Mouse (Mus musculus) neutrophil, adult 83 days (primary cell): ENCODE data around the gene Hebp1. TPM values are rescaled to one million over a fixed set of nuclear protein-coding genes. Genes with fewer than 3 reads are reported as not detected.

Experiments
- total RNA-seq, 2 experiments: library from RNA; stranded (reverse); gene quantifications; one replicate each; pipeline ENCODE4 v1.2.4; 2023

Gene Hebp1
- 10 to 100 TPM; 28.8 to 38.5 TPM for total RNA-seq

GRCm38 (mm10) chr6:135197921-135198532, at the start of gene Hebp1, which contains the start of gene Fam234b:
Hebp1 (minus strand) TSS chr6:135198022.
Fam234b (plus strand) TSS chr6:135197977.

GRCm38 (mm10) chr6:135118183-135118582, 79.6 kb downstream of the Hebp1 start, which contains the start of gene Gprc5d:
Gprc5d (minus strand) TSS chr6:135118283.

Other genes with a start within 250 kb of the Hebp1 start
- under 1 TPM; 0.62 to 0.72 TPM for gene Apold1, start 216.3 kb downstream of the Hebp1 start, total RNA-seq
- gene Ddx47, start 186.4 kb downstream of the Hebp1 start, total RNA-seq: 10 to 100 TPM; 51.0 to 55.2 TPM
- under 1 TPM in 1 of 2 experiments, not detected in 1; 0.22 TPM for gene Gprc5a, start 132.4 kb downstream of the Hebp1 start, total RNA-seq
- under 1 TPM in 1 of 2 experiments, not detected in 1; 0.26 TPM for gene Gprc5d, start 79.7 kb downstream of the Hebp1 start, total RNA-seq
- 10 to 100 TPM in 1 of 2 experiments, 1 to 10 TPM in 1; 9.3 to 11.3 TPM for gene Fam234b, start within 50 bp of the Hebp1 start, total RNA-seq
- gene Gsg1, start 56.3 kb upstream of the Hebp1 start, total RNA-seq: not detected
- not detected for gene Pbp2, start 112.4 kb upstream of the Hebp1 start, total RNA-seq
- 10 to 100 TPM; 10.3 to 12.2 TPM for gene Emp1, start 164.5 kb upstream of the Hebp1 start, total RNA-seq